Mouse (Mus musculus): ENCODE measurements around the gene Fli1. TPM values are rescaled to one million over a fixed set of nuclear protein-coding genes. Genes with fewer than 3 reads are reported as not detected.
A peak's percentile ranks its signal among the peaks of the same experiment; 100 is the strongest.

Fli1 gene
- total and polyA plus RNA-seq, 3 experiments, result 3.4 to 27.0 (median 5.8) TPM

- Histone ChIP-seq H3K4me1 (ENCODE audit: insufficient read depth, low read depth, low read length) (peaks cover 6% of the 10 kb centered on the region; the same call in 1 of the 2 replicates), H3K4me3 (ENCODE audit: low read depth, low read length) (peak overlapping the region; percentile 63), H3K27me3 (ENCODE audit: insufficient read depth, low read length) (peaks cover 34% of the 10 kb centered on the region), H3K9me3 (replicated peaks) (peaks cover 24% of the 10 kb centered on the region), H3K36me3 (replicated peaks) (no peaks in the 10 kb centered on the region)
- DNase-seq (ENCODE audit: low spot score) (no peak), ATAC-seq (ENCODE audit: extremely low read depth, insufficient number of reproducible peaks, low FRiP score, poor library complexity, severe bottlenecking) (no peak)
- TF ChIP-seq GATA1 (IDR thresholded peaks at IDR 0.05; ENCODE audit: borderline replicate concordance, low read length) (no peak), CTCF (IDR thresholded peaks at IDR 0.05; ENCODE audit: low read depth, low read length) (no peak), TAL1 (conservative IDR thresholded peaks at IDR 0.05; ENCODE audit: low read depth, low read length) (no peak), POLR2AphosphoS5 (IDR thresholded peaks at IDR 0.05; ENCODE audit: insufficient replicate concordance, low read depth, low read length) (no peak), GATA2 (IDR thresholded peaks at IDR 0.05; ENCODE audit: borderline replicate concordance, low read depth, low read length) (no peak)
Observed at GRCm38 (mm10) chr9:32540406-32541222, 2.0 kb downstream of the Fli1 start.

- no peaks in the 10 kb centered on the region for H3K36me3 ChIP-seq (replicated peaks)
- H3K27me3 ChIP-seq (ENCODE audit: insufficient read depth, low read length), result peaks cover 31% of the 10 kb centered on the region
- H3K9me3 ChIP-seq (replicated peaks), result peaks cover 21% of the 10 kb centered on the region
- ATAC-seq (ENCODE audit: extremely low read depth, insufficient number of reproducible peaks, low FRiP score, poor library complexity, severe bottlenecking), result 0 out of 2 replicates have a peak, but pooled peaks have one; percentile 36
- TF ChIP-seq CTCF (IDR thresholded peaks at IDR 0.05; ENCODE audit: low read depth, low read length) (no peak), GATA2 (IDR thresholded peaks at IDR 0.05; ENCODE audit: borderline replicate concordance, low read depth, low read length) (no peak), TAL1 (conservative IDR thresholded peaks at IDR 0.05; ENCODE audit: low read depth, low read length) (no peak)
- no peak for DNase-seq (ENCODE audit: low spot score)
- H3K4me1 ChIP-seq (ENCODE audit: insufficient read depth, low read depth, low read length), result peaks cover 6% of the 10 kb centered on the region; the same call in 1 of the 2 replicates
- H3K4me3 ChIP-seq (ENCODE audit: low read depth, low read length), result peak overlapping the region; percentile 63; the same call in 1 of the 2 replicates
Observed at GRCm38 (mm10) chr9:32540061-32540405, 2.6 kb downstream of the Fli1 start.

- no peak overlapping the region for H3K4me3 ChIP-seq (ENCODE audit: low read depth, low read length)
Observed at GRCm38 (mm10) chr9:32539321-32539761, 3.3 kb downstream of the Fli1 start.

GRCm38 (mm10) chr9:32538124-32538523 is 4.5 kb downstream of the Fli1 start:
- no peaks in the 10 kb centered on the region for H3K36me3 ChIP-seq (replicated peaks)
- ATAC-seq (ENCODE audit: extremely low read depth, insufficient number of reproducible peaks, low FRiP score, poor library complexity, severe bottlenecking) (no peak), DNase-seq (ENCODE audit: low spot score) (no peak)
- H3K4me3 ChIP-seq (ENCODE audit: low read depth, low read length), result no peak overlapping the region
- peaks cover 27% of the 10 kb centered on the region for H3K27me3 ChIP-seq (ENCODE audit: insufficient read depth, low read length)
- peaks cover 18% of the 10 kb centered on the region for H3K9me3 ChIP-seq (replicated peaks)
- TF ChIP-seq GATA2 (IDR thresholded peaks at IDR 0.05; ENCODE audit: borderline replicate concordance, low read depth, low read length) (no peak), GATA1 (IDR thresholded peaks at IDR 0.05; ENCODE audit: borderline replicate concordance, low read length) (no peak), POLR2AphosphoS5 (IDR thresholded peaks at IDR 0.05; ENCODE audit: insufficient replicate concordance, low read depth, low read length) (no peak), CTCF (IDR thresholded peaks at IDR 0.05; ENCODE audit: low read depth, low read length) (no peak), TAL1 (conservative IDR thresholded peaks at IDR 0.05; ENCODE audit: low read depth, low read length) (no peak)
- H3K4me1 ChIP-seq (ENCODE audit: insufficient read depth, low read depth, low read length), result peaks cover 6% of the 10 kb centered on the region; the same call in 1 of the 2 replicates

More at GRCm38 (mm10) chr9:32539321-32539761, 3.3 kb downstream of the Fli1 start:
- H3K9me3 ChIP-seq (replicated peaks), result peaks cover 20% of the 10 kb centered on the region
- H3K4me1 ChIP-seq (ENCODE audit: insufficient read depth, low read depth, low read length), result peaks cover 6% of the 10 kb centered on the region; the same call in 1 of the 2 replicates
- no peak for TF ChIP-seq CTCF (IDR thresholded peaks at IDR 0.05; ENCODE audit: low read depth, low read length)
- no peak for TF ChIP-seq GATA1 (IDR thresholded peaks at IDR 0.05; ENCODE audit: borderline replicate concordance, low read length)
- TF ChIP-seq POLR2AphosphoS5 (IDR thresholded peaks at IDR 0.05; ENCODE audit: insufficient replicate concordance, low read depth, low read length), result no peak
- no peak for TF ChIP-seq TAL1 (conservative IDR thresholded peaks at IDR 0.05; ENCODE audit: low read depth, low read length)
- no peak for TF ChIP-seq GATA2 (IDR thresholded peaks at IDR 0.05; ENCODE audit: borderline replicate concordance, low read depth, low read length)
- no peak for DNase-seq (ENCODE audit: low spot score)
- no peaks in the 10 kb centered on the region for H3K36me3 ChIP-seq (replicated peaks)
- ATAC-seq (ENCODE audit: extremely low read depth, insufficient number of reproducible peaks, low FRiP score, poor library complexity, severe bottlenecking), result no peak
- H3K27me3 ChIP-seq (ENCODE audit: insufficient read depth, low read length), result peaks cover 28% of the 10 kb centered on the region

- Histone ChIP-seq H3K4me3 (ENCODE audit: low read depth, low read length) (no peak overlapping the region), H3K27me3 (ENCODE audit: insufficient read depth, low read length) (peaks cover 23% of the 10 kb centered on the region), H3K4me1 (ENCODE audit: insufficient read depth, low read depth, low read length) (peaks cover 6% of the 10 kb centered on the region; the same call in 1 of the 2 replicates), H3K36me3 (replicated peaks) (no peaks in the 10 kb centered on the region), H3K9me3 (replicated peaks) (peaks cover 18% of the 10 kb centered on the region)
- no peak for TF ChIP-seq TAL1 (conservative IDR thresholded peaks at IDR 0.05; ENCODE audit: low read depth, low read length)
- TF ChIP-seq GATA2 (IDR thresholded peaks at IDR 0.05; ENCODE audit: borderline replicate concordance, low read depth, low read length), result no peak
- no peak for TF ChIP-seq GATA1 (IDR thresholded peaks at IDR 0.05; ENCODE audit: borderline replicate concordance, low read length)
- TF ChIP-seq CTCF (IDR thresholded peaks at IDR 0.05; ENCODE audit: low read depth, low read length), result no peak
- TF ChIP-seq POLR2AphosphoS5 (IDR thresholded peaks at IDR 0.05; ENCODE audit: insufficient replicate concordance, low read depth, low read length), result no peak
- ATAC-seq (ENCODE audit: extremely low read depth, insufficient number of reproducible peaks, low FRiP score, poor library complexity, severe bottlenecking) (no peak), DNase-seq (ENCODE audit: low spot score) (no peak)
Observed at GRCm38 (mm10) chr9:32537706-32538105, 5.0 kb downstream of the Fli1 start.

GRCm38 (mm10) chr9:32535201-32535955 is 7.3 kb downstream of the Fli1 start:
- Histone ChIP-seq H3K36me3 (replicated peaks) (no peaks in the 10 kb centered on the region), H3K27me3 (ENCODE audit: insufficient read depth, low read length) (peaks cover 5% of the 10 kb centered on the region), H3K4me1 (ENCODE audit: insufficient read depth, low read depth, low read length) (peaks cover 4% of the 10 kb centered on the region; the same call in 1 of the 2 replicates), H3K9me3 (replicated peaks) (peaks cover 5% of the 10 kb centered on the region; the same call in 1 of the 2 replicates), H3K4me3 (ENCODE audit: low read depth, low read length) (no peak overlapping the region)
- TF ChIP-seq GATA1 (IDR thresholded peaks at IDR 0.05; ENCODE audit: borderline replicate concordance, low read length) (no peak), CTCF (IDR thresholded peaks at IDR 0.05; ENCODE audit: low read depth, low read length) (no peak), TAL1 (conservative IDR thresholded peaks at IDR 0.05; ENCODE audit: low read depth, low read length) (no peak), POLR2AphosphoS5 (IDR thresholded peaks at IDR 0.05; ENCODE audit: insufficient replicate concordance, low read depth, low read length) (no peak), GATA2 (IDR thresholded peaks at IDR 0.05; ENCODE audit: borderline replicate concordance, low read depth, low read length) (no peak)
- ATAC-seq (ENCODE audit: extremely low read depth, insufficient number of reproducible peaks, low FRiP score, poor library complexity, severe bottlenecking) (no peak), DNase-seq (ENCODE audit: low spot score) (no peak)
